Mouse (Mus musculus) ES-Bruce4 (cell line): ENCODE measurements around the gene Cdk5rap3.

Experiments
- CTCF ChIP-seq: IDR thresholded peaks from one replicate; pipeline ENCODE4 v1.8.1; 2011; ENCODE audit warnings: low read depth, low read length
- EP300 ChIP-seq: IDR thresholded peaks from 2 replicates; pipeline ENCODE4 v1.6.1; 2011; ENCODE audit warnings: low read depth, low read length; ENCODE audit not compliant: insufficient read depth

GRCm38 (mm10) chr11:96952426-96952825 is 36.1 kb upstream of the Cdk5rap3 start:
- TF ChIP-seq EP300 = no peak
- no peak for TF ChIP-seq CTCF
